Comparison of ENCODE assay signal across 10 mouse cellular contexts in genomic region chr7:142349308-142349961, GRCm38 (mm10). TPM values are rescaled to one million over a fixed set of nuclear protein-coding genes. Genes with fewer than 3 reads are reported as not detected.
DNase-seq lines count a peak whose midpoint lies in the region; ATAC-seq lines count a peak whose summit lies in the region.
"Had no signal": no experiment of that assay in that cellular context is flagged by ENCODE, and none has a peak within 500 bp of the region (broad histone marks: within the 10 kb centered on the region; RNA-seq: fewer than 3 reads in every experiment).

No protein-coding gene starts in this region.

- no peak overlapping the region for H3K9ac ChIP-seq in neural tube, embryonic 12.5 days
- no peak overlapping the region for H3K9ac ChIP-seq in limb, embryonic 12.5 days (replicated peaks)

- H3K4me3 ChIP-seq in neural tube, embryonic 12.5 days, result no peak overlapping the region
- no peak overlapping the region for H3K4me3 ChIP-seq in limb, embryonic 12.5 days (replicated peaks)

- 26% methylated on average over 9 of the region's 9 CpGs for WGBS in neural tube, embryonic 12.5 days
- WGBS in limb, embryonic 12.5 days, result 31% methylated on average over 9 of the region's 9 CpGs

- DNase-seq in neural tube, embryonic 10.5 days (ENCODE audit: extremely low spot score, low spot score), result no peak
- DNase-seq in gastrocnemius, postnatal 10 days, result peak; percentile 46
- DNase-seq in right cerebral cortex, postnatal 36 days (ENCODE audit: low spot score in 2 of 2), result peak; percentile 50 to 82
- no peak for DNase-seq in cerebellum, adult 11-12 months
- no peak for DNase-seq in ovary, postnatal 10 days (ENCODE audit: low spot score)

- H3K36me3 ChIP-seq in neural tube, embryonic 12.5 days, result no peaks in the 10 kb centered on the region
- no peaks in the 10 kb centered on the region for H3K36me3 ChIP-seq in limb, embryonic 12.5 days

- no peaks in the 10 kb centered on the region for H3K4me1 ChIP-seq in neural tube, embryonic 12.5 days
- peaks cover 6% of the 10 kb centered on the region for H3K4me1 ChIP-seq in limb, embryonic 12.5 days (replicated peaks)

- no peaks in the 10 kb centered on the region for H3K27me3 ChIP-seq in neural tube, embryonic 12.5 days (replicated peaks)
- H3K27me3 ChIP-seq in limb, embryonic 12.5 days, result peaks cover 4% of the 10 kb centered on the region; the same call in 1 of the 2 replicates

- H3K4me2 ChIP-seq in neural tube, embryonic 12.5 days (replicated peaks), result no peak overlapping the region
- H3K4me2 ChIP-seq in limb, embryonic 12.5 days, result 0 out of 2 replicates have a peak overlapping the region, but pooled peaks have one; percentile 15

- no peak overlapping the region for H3K27ac ChIP-seq in neural tube, embryonic 12.5 days
- H3K27ac ChIP-seq in limb, embryonic 12.5 days, result no peak overlapping the region

- ATAC-seq in neural tube, embryonic 12.5 days (ENCODE audit: low FRiP score, low read depth), result peak; percentile 56; the same call in 1 of the 2 replicates
- ATAC-seq in limb, embryonic 12.5 days (ENCODE audit: insufficient number of reproducible peaks, insufficient read depth, low FRiP score, low TSS enrichment, low read depth), result peak; percentile 68
- no peak for ATAC-seq in monocyte, adult 5-6 weeks (replicated peaks; ENCODE audit: insufficient number of reproducible peaks, low FRiP score, low TSS enrichment, poor library complexity, severe bottlenecking)

- no peaks in the 10 kb centered on the region for H3K9me3 ChIP-seq in neural tube, embryonic 12.5 days
- H3K9me3 ChIP-seq in limb, embryonic 12.5 days, result no peaks in the 10 kb centered on the region

RNA-seq across cellular contexts. Expression of gene Ifitm10, which starts 24.1 kb away (rescaled TPM):
- polyA plus RNA-seq in neural tube, embryonic 12.5 days (2016; fragmentation: Nextera tagmentation; extraction: Ambion mirVana), result 0.47 and 1.2 TPM in 2 replicates
- 1 to 10 TPM; 3.3 to 4.8 TPM for total RNA-seq in gastrocnemius, postnatal 10 days (2021)
- polyA plus RNA-seq in limb, embryonic 12.5 days (2016; fragmentation: Nextera tagmentation; extraction: Ambion mirVana), result 0.27 and 0.33 TPM in 2 replicates
- total RNA-seq in monocyte, adult 5-6 weeks (2017), result 10.2 to 46.5 TPM (median 13.9 TPM) in 3 replicates

RNA-seq across cellular contexts. Expression of gene Gm49369, which starts 33.0 kb away (rescaled TPM):
- polyA plus RNA-seq in neural tube, embryonic 12.5 days (2016; fragmentation: Nextera tagmentation; extraction: Ambion mirVana), result 0.90 and 1.5 TPM in 2 replicates
- 1 to 10 TPM in 1 of 2 experiments, not detected in 1; 1.0 TPM for total RNA-seq in gastrocnemius, postnatal 10 days (2021)
- polyA plus RNA-seq in limb, embryonic 12.5 days (2016; fragmentation: Nextera tagmentation; extraction: Ambion mirVana), result 0.63 and 3.4 TPM in 2 replicates
- total RNA-seq in monocyte, adult 5-6 weeks (2017), result 242 to 452 TPM (median 290 TPM) in 3 replicates
- polyA plus RNA-seq: heart, embryonic 14.5 days had no signal

RNA-seq across cellular contexts. Expression of gene Ctsd, which starts 38.4 kb away (rescaled TPM):
- polyA plus RNA-seq in neural tube, embryonic 12.5 days (2016; fragmentation: Nextera tagmentation; extraction: Ambion mirVana), result 200 and 207 TPM in 2 replicates
- total RNA-seq in gastrocnemius, postnatal 10 days (2021), result 100 to 1,000 TPM; 249 to 254 TPM
- polyA plus RNA-seq in limb, embryonic 12.5 days (2016; fragmentation: Nextera tagmentation; extraction: Ambion mirVana), result 135 and 145 TPM in 2 replicates
- 304 to 518 TPM (median 326 TPM) in 3 replicates for total RNA-seq in monocyte, adult 5-6 weeks (2017)

RNA-seq across cellular contexts. Expression of gene Krtap5-4, which starts 46.1 kb away (rescaled TPM):
- not detected in 2 replicates for polyA plus RNA-seq in neural tube, embryonic 12.5 days (2016; fragmentation: Nextera tagmentation; extraction: Ambion mirVana)
- not detected for total RNA-seq in gastrocnemius, postnatal 10 days (2021)
- polyA plus RNA-seq in limb, embryonic 12.5 days (2016; fragmentation: Nextera tagmentation; extraction: Ambion mirVana), result not detected in 2 replicates
- not detected in 3 replicates for total RNA-seq in monocyte, adult 5-6 weeks (2017)
- total RNA-seq: neutrophil, adult 5-6 weeks had no signal

RNA-seq across cellular contexts. Expression of gene Krtap5-1, which starts 52.5 kb away (rescaled TPM):
- not detected in 2 replicates for polyA plus RNA-seq in neural tube, embryonic 12.5 days (2016; fragmentation: Nextera tagmentation; extraction: Ambion mirVana)
- not detected for total RNA-seq in gastrocnemius, postnatal 10 days (2021)
- not detected in 2 replicates for polyA plus RNA-seq in limb, embryonic 12.5 days (2016; fragmentation: Nextera tagmentation; extraction: Ambion mirVana)
- total RNA-seq in monocyte, adult 5-6 weeks (2017), result not detected in 3 replicates
- total RNA-seq: neutrophil, adult 5-6 weeks had no signal
- polyA plus RNA-seq: heart, embryonic 14.5 days had no signal

Comparison
In these comparisons a context has a peak if more than half of its experiments do, and no peak if none do; other contexts are left out.
1. DNase-seq: peak in gastrocnemius, postnatal 10 days (single experiment) and right cerebral cortex, postnatal 36 days (2 of 2); none in neural tube, embryonic 10.5 days (single experiment), cerebellum, adult 11-12 months (single experiment) and ovary, postnatal 10 days (single experiment).
2. RNA of gene Gm49369, which starts 33.0 kb away (total RNA-seq): 242 to 452 TPM in monocyte, adult 5-6 weeks; 1.0 TPM in gastrocnemius, postnatal 10 days; every median in the first group is over 100 times any median in the second.